Mouse (Mus musculus) cortical plate, adult 2 months (tissue): ENCODE data around the gene Asl.

Experiments used
- CTCF ChIP-seq: fragments of 200-500 bp; IDR thresholded peaks from 2 replicates; pipeline ENCODE4 v1.5.1; 2011; ENCODE audit warnings: mild to moderate bottlenecking, control low read depth, low read length; ENCODE audit not compliant: insufficient read depth; ENCODE audit errors: extremely low read depth
- POLR2A ChIP-seq: fragments of 200-500 bp; IDR thresholded peaks from 2 replicates; pipeline ENCODE4 v1.6.1; 2011; ENCODE audit warnings: mild to moderate bottlenecking, low read length, control low read depth; ENCODE audit not compliant: insufficient read depth; ENCODE audit errors: extremely low read depth

- TF ChIP-seq CTCF (no peak), POLR2A (no peak)
Measured at GRCm38 (mm10) chr5:130062096-130062495, 33.0 kb upstream of the Asl start.
